ENCODE assay signal across 10 mouse cellular contexts in the genomic region with DNA sequence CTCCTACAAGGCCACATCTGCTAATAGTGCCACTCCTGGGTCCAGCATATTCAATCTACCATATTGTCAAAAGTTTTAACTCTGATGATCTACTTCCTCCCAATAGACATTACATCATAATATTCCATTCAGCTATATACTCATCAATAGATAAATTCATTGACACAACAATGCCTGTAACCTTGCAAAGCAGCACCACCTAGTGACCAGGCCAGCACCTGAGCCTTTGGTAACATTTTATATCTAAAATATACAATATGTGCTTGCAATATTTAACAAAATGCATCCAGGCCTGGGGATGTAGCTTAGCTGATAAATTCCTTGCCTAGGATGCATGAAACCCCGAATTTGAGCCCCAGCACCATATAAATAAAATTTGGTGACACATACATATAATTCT.
A peak's percentile ranks its signal among the peaks of the same experiment; 100 is the strongest.
DNase-seq lines count a peak whose midpoint lies in the region; ATAC-seq and TF ChIP-seq lines count a peak whose summit lies in the region.
"Had no signal": no experiment of that assay in that cellular context is flagged by ENCODE, and none has a peak within 500 bp of the region (broad histone marks: within the 10 kb centered on the region; RNA-seq: fewer than 3 reads in every experiment).

No protein-coding gene starts in this region.

- WGBS in cerebellum, adult 2 months = 24% methylated on average over 1 of the region's 1 CpGs
- 8% methylated on average over 1 of the region's 1 CpGs for WGBS in kidney, adult 2 months
- 24% methylated on average over 1 of the region's 1 CpGs for WGBS in kidney, embryonic 15.5 days

- H3K9me3 ChIP-seq in kidney, embryonic 15.5 days (replicated peaks) = no peaks in the 10 kb centered on the region
- H3K9me3 ChIP-seq: hindbrain, embryonic 15.5 days; midbrain, embryonic 10.5 days had no signal

- H3K4me2 ChIP-seq in kidney, embryonic 15.5 days = no peak overlapping the region
- H3K4me2 ChIP-seq: hindbrain, embryonic 15.5 days had no signal

- no peak overlapping the region for H3K27ac ChIP-seq in cerebellum, adult 2 months (ENCODE audit: insufficient read depth, low read length)
- H3K27ac ChIP-seq in kidney, adult 2 months (ENCODE audit: insufficient read depth, low read depth, low read length) = no peak overlapping the region
- no peak overlapping the region for H3K27ac ChIP-seq in kidney, embryonic 15.5 days
- H3K27ac ChIP-seq: hindbrain, embryonic 15.5 days; midbrain, embryonic 10.5 days had no signal

- no peak overlapping the region for H3K9ac ChIP-seq in kidney, embryonic 15.5 days
- H3K9ac ChIP-seq: hindbrain, embryonic 15.5 days had no signal

- DNase-seq in cerebellum, adult 2 months = peak in 1 of 2 experiments; percentile 3
- no peak for DNase-seq in cerebellum, adult 9-10 months
- peak; percentile 8 for DNase-seq in kidney, adult 2 months
- DNase-seq in urinary bladder, postnatal 25 days (ENCODE audit: low spot score) = peak; percentile 4
- no peak for DNase-seq in urinary bladder, postnatal 10 days (ENCODE audit: low spot score)
- DNase-seq in spleen, postnatal 4 days (ENCODE audit: low spot score in 2 of 2) = no peak
- DNase-seq in spleen, postnatal 14 days (ENCODE audit: low spot score in 2 of 2) = no peak

- H3K36me3 ChIP-seq in kidney, adult 2 months (ENCODE audit: control insufficient read depth, insufficient read depth, low read length) = no peaks in the 10 kb centered on the region
- no peaks in the 10 kb centered on the region for H3K36me3 ChIP-seq in kidney, embryonic 15.5 days
- H3K36me3 ChIP-seq: hindbrain, embryonic 15.5 days; midbrain, embryonic 10.5 days had no signal

- H3K27me3 ChIP-seq in cerebellum, adult 2 months (ENCODE audit: control insufficient read depth, insufficient read depth, low read length) = no peaks in the 10 kb centered on the region
- no peaks in the 10 kb centered on the region for H3K27me3 ChIP-seq in kidney, adult 2 months (replicated peaks; ENCODE audit: control insufficient read depth, insufficient read depth, low read length)
- H3K27me3 ChIP-seq in kidney, embryonic 15.5 days = no peaks in the 10 kb centered on the region
- H3K27me3 ChIP-seq: hindbrain, embryonic 15.5 days had no signal

- H3K4me1 ChIP-seq in cerebellum, adult 2 months (ENCODE audit: control insufficient read depth, insufficient read depth, low read length) = no peaks in the 10 kb centered on the region
- H3K4me1 ChIP-seq in kidney, adult 2 months (ENCODE audit: control insufficient read depth, insufficient read depth, low read length) = no peaks in the 10 kb centered on the region
- H3K4me1 ChIP-seq in kidney, embryonic 15.5 days = no peaks in the 10 kb centered on the region
- H3K4me1 ChIP-seq: hindbrain, embryonic 15.5 days; midbrain, embryonic 10.5 days had no signal

- TF ChIP-seq POLR2A in cerebellum, adult 2 months (IDR thresholded peaks at IDR 0.05; ENCODE audit: borderline replicate concordance, insufficient read depth, low read length) = no peak
- no peak for TF ChIP-seq POLR2A in kidney, adult 2 months (IDR thresholded peaks at IDR 0.05; ENCODE audit: low read depth, low read length)

- no peak overlapping the region for H3K4me3 ChIP-seq in cerebellum, adult 2 months (replicated peaks; ENCODE audit: insufficient read depth, low read depth, low read length)
- H3K4me3 ChIP-seq in kidney, adult 2 months (ENCODE audit: insufficient read depth, low read depth, low read length) = no peak overlapping the region
- H3K4me3 ChIP-seq in kidney, embryonic 15.5 days (replicated peaks) = no peak overlapping the region
- H3K4me3 ChIP-seq: hindbrain, embryonic 15.5 days; midbrain, embryonic 10.5 days had no signal

- ATAC-seq in kidney, embryonic 15.5 days (replicated peaks; ENCODE audit: low FRiP score) = no peak

- TF ChIP-seq CTCF in cerebellum, adult 2 months (IDR thresholded peaks at IDR 0.05; ENCODE audit: borderline replicate concordance, insufficient read depth, low read depth, low read length) = peak; percentile 46; the same call in 1 of the 2 replicates
- TF ChIP-seq CTCF in kidney, adult 2 months (conservative IDR thresholded peaks at IDR 0.05; ENCODE audit: insufficient read depth, insufficient read length, low read depth, low read length) = no peak; the same call in 1 of the 2 replicates

Comparison
In these comparisons a context has a peak if more than half of its experiments do, and no peak if none do; other contexts are left out.
1. DNase-seq: peak in kidney, adult 2 months (single experiment) and urinary bladder, postnatal 25 days (single experiment); none in cerebellum, adult 9-10 months (single experiment), urinary bladder, postnatal 10 days (single experiment), spleen, postnatal 4 days (0 of 2) and spleen, postnatal 14 days (0 of 2).